Mouse (Mus musculus) T-helper 2 cell (primary cell): ENCODE measurements around the gene Erbb2.

Experiments
- in situ Hi-C: fragments of 300-600 bp; cut with MboI, MseI; formaldehyde crosslinking; loops from one replicate; pipeline ENCODE4 v1.15.1; 2025; ENCODE audit warnings: high pct_unique_total_duplicates

Gene Erbb2

DNA sequence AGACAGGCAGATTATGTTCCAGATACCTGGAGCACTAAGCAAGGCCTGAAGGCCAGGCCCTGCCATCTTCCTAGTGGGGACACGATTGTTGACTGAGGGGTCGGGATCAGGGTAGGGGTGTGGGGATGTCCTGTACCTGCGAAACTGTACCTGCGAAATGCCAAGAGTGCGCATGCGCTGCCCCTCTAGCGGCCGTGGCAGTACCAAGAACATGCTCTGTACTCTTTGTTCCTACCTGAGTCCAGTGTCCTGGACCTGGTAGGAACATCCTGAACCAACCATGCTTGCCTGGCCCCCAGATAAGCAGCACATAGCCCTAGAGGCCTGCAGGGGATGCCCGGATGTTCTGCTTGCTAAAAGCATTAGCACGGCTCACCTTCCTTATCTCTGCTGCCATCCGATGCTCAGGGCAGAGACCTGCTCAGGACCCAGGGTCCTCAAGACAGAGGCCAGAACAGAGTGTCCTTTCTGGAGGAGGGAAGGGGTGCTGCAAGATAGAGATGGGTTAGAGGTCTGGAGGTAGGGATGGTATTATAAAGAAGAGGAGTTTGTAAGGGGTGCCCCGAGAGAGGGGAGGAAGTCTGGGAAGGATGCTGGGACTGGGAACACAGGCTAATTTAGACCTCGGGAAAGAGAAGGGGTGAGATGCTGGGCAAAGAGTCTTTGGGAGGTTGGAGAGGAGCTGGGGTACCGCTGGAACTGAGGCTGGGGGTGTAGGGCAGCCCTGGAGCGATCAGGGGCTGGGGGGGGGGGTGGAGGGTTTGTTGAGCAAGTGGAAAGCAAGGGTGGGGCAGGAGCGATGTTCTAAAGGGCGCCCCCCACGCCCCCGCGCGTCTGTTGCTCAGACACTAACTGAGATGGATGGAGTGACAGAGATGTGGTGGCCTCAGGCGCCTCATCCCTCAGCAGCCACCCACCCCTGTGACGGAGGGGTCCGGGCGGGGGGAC lies 26.4 kb upstream of the Erbb2 start, which contains the start of gene Pnmt:
Gene Pnmt (plus strand): TSS at position 813 of the 948 bp plus-strand sequence.
- in situ Hi-C loops: loop anchor here (5.0 kb wide), 1 partner anchor 44 kb away; no protein-coding TSS in a partner anchor

DNA sequence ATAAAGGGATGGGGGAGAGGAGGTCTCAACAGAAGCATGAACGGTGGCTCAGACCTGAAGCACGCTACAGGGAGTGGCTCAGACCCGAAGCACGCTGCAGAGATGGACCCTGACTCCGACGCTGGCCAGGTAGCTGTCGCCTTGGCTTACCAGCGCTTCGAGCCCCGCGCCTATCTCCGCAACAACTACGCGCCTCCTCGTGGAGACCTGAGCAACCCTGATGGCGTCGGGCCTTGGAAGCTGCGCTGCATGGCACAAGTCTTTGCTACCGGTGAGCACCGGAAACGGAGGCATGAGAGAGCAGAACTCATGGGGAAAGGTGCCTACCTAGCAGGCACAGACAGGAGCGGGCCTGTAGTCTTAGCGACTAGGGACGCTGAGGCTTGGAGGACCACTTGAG lies 25.7 kb upstream of the Erbb2 start:
- in situ Hi-C loops: loop anchor here (5.0 kb wide), 1 partner anchor 44 kb away; no protein-coding TSS in a partner anchor

DNA sequence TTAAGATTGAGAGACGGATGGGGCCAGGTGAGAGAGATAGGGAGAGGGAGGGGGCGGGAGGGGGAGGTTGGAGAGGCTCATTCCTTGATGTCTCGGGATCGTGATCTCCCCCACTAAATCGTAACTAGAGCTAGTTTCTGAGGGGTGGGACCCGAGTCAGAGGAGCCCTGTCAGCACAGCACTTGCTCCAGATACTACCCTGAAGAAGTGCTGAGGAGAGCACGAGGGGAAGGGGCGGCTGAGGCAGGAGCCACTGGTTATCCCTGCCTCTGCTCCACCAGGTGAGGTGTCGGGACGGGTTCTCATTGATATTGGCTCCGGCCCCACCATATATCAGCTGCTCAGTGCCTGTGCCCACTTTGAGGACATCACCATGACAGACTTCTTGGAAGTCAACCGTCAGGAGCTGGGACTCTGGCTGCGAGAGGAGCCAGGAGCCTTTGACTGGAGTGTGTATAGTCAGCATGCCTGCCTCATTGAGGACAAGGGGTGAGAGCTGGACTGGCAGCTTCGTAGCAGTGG lies 25.2 kb upstream of the Erbb2 start:
- in situ Hi-C loops: loop anchor here (5.0 kb wide), 1 partner anchor 45 kb away; no protein-coding TSS in a partner anchor

DNA sequence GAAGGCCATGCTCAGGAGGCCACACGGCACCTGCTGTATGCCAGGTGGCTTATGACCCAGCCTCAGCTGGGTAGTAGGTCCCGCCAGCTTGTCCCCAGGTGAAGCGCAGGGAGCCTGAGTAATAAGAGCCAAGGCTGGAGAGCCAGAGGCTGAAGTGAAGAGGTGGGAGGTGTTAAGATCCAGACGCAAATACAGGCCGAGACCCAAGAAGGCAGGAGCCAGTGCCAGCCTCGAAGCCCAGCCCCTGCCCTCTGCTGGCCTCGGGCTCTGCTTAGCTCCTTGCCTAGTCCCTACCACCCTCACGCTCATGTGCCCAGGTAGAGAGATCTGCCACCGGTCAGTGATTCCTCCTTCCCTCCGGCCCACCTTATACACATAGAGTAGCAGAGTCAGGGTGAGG lies 24.0 kb upstream of the Erbb2 start:
- in situ Hi-C loops: loop anchor here (5.0 kb wide), 1 partner anchor 46 kb away; no protein-coding TSS in a partner anchor

DNA sequence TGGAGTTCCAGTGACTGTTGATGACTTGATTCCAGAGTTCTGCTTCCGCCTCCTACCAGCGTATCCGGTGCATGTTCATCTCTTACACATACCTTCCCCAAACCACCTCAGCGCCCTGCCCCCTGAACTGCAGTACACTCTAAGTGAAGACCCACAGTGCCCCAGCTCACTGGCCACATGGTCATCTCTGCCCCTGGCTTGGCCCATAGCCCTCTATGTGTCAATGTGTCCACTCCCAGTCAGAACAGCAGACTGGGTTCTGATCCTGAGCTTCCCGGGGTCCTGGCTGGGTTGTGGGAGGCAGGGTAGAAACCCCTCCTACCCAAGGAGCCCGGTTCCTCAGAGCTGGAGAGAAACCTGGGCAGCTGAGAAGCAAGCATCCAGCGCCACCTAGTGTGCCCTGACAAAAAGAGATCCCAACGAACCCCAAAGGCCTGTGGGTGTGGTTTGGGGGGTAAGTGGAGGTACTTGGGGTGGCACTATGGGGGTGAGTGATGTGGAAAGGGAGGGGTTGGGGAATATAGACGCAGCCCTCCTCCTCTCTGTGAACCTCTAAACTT lies 23.0 kb upstream of the Erbb2 start:
- in situ Hi-C loops: loop anchor here (5.0 kb wide), 1 partner anchor 47 kb away; no protein-coding TSS in a partner anchor

- in situ Hi-C loops: no loop called here
These were observed 22.1 kb upstream of the Erbb2 start for GRCm38 (mm10) chr11:98390141-98390540.

- in situ Hi-C loops: no loop called here
These were observed 20.2 kb upstream of the Erbb2 start for GRCm38 (mm10) chr11:98392034-98392433.

DNA sequence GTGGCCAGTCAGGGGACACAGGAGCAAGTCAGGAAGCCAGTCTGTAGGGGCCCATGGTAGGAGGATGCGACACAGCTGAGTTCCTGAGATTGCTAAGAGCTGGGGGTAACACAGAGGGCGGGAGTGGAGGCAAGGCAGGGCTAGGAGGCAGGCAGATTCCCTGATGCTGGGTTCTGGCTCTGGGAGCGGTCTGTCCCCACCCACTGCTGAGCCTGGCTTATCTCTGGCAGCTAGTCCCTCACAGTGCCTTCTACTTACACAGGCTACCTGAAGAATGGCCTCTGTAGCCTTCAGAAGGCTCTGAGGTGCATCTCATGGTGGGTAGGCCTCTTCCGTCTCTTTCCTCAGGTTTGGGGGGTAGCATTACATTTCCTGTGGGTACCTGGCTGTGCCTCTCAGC lies 19.6 kb upstream of the Erbb2 start:
- in situ Hi-C loops: no loop called here

DNA sequence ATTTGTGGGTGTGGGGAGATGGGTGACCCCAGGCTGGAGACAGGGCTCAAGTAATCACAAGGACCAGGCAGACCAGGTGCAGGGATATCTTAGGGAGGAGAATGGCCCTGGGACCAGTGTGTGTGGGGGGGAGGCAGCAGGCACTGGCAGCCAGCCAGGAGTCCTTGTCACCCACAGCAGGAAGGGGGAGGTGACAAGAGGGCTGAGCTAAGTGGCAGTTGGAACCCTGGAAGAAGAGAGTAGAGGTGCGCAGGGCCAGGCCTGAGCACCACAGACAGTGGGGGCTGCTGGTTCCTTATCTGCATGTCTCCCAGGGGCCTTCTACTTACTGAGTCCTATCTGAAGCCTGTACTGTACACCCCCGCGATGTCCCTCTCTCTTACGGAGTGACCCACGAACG lies 19.0 kb upstream of the Erbb2 start:
- in situ Hi-C loops: no loop called here

DNA sequence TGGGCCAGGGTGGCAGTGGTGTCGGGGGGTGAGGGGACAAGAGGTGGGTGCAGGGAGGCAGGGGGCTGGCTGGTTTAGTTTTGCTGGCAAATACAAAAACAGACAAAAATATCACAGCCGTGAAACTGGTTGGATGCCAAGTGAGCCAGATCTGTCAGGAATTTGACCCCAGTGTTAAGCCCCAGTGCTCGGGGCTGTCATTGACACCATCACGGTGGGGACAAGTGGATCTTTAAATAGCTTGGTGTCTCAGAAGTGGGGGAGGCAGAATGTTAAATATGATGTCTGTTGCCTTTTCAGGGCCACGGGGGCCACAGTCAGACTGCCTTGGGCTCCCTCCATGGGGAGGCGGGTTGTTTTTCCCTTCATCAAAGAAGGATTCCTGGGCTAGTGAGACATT lies 18.0 kb upstream of the Erbb2 start:
- in situ Hi-C loops: no loop called here

GRCm38 (mm10) chr11:98395041-98395440 lies 17.2 kb upstream of the Erbb2 start:
- in situ Hi-C loops: no loop called here

GRCm38 (mm10) chr11:98397946-98398345 lies 14.3 kb upstream of the Erbb2 start:
- in situ Hi-C loops: no loop called here

GRCm38 (mm10) chr11:98400161-98400726 lies 12.0 kb upstream of the Erbb2 start, which contains the start of gene Pgap3:
TSS of gene Pgap3 (minus strand) at chr11:98400490.
- in situ Hi-C loops: no loop called here

- in situ Hi-C loops: no loop called here
These were observed 11.5 kb upstream of the Erbb2 start for GRCm38 (mm10) chr11:98400816-98401215.

DNA sequence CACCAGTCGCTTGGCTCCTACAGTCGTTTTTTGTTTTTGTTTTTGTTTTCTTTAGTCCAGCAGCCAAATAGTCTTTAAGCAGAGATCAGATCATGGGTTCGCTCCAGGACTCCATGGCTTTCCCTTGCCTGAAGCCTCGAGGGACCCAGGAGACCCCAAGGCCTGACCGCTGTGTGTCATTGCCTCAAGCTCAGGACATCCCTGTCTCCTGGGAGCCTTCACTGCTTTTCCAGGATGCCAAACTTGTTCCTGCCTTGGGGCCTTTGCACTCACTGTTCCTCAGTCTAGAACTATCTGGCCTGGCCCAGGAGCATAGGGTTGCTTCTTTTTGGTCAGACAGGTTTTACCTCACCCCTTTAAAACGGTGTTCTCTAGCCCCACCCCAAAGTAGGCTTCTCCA lies 5.6 kb upstream of the Erbb2 start:
- in situ Hi-C loops: no loop called here

GRCm38 (mm10) chr11:98408872-98409271 lies 3.4 kb upstream of the Erbb2 start:
- in situ Hi-C loops: no loop called here

GRCm38 (mm10) chr11:98409341-98409822 lies 2.9 kb upstream of the Erbb2 start:
- in situ Hi-C loops: no loop called here

GRCm38 (mm10) chr11:98412797-98413301 lies 579 bp downstream of the Erbb2 start:
- in situ Hi-C loops: no loop called here

DNA sequence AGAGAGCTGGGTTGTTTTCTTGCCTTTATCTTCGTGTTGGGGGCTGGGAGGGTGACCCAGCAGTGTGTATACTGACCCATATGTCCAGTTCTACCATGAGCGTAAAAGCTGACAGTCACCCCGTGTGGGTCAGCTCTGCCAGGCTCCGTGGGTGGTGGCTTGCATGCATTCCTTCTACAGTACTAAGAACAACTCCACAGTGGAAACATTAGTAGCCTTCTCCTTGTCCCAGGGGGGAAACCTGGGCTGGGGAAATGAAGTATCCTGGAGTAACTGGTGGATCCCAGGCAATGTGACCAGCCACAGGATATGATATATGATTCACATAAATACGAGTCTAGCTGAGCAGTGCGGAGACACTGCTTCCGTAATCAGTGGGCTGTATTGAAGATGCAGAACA lies 1.5 kb downstream of the Erbb2 start:
- in situ Hi-C loops: no loop called here

GRCm38 (mm10) chr11:98414162-98414561 lies 1.9 kb downstream of the Erbb2 start:
- in situ Hi-C loops: no loop called here

DNA sequence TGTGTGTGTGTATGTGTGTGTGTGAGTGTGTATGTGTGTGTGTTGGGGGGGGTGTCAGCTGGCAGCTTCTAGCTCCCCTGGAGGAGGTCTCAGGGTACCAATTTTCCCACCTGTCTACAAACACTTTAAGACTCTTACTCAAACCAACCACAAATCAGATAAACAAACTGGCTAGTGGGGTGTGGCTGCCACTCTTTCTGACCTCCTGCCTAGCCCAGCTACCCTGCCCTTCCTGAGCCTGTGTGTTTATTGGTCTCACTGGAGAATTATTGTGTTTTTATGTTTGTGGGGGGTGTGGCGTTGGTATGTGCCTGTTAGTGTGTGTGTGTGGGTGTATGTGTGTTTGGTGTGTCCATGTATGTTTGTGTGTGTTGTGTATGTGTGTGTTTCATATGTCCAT lies 4.8 kb downstream of the Erbb2 start:
- in situ Hi-C loops: no loop called here

GRCm38 (mm10) chr11:98418273-98418672 lies 6.0 kb downstream of the Erbb2 start:
- in situ Hi-C loops: no loop called here
